Mouse (Mus musculus): ENCODE measurements at regions not wholly inside any gene's neighbourhood (a gene's known extent, or its start where the extent isn't known, plus 50 kb on each side); places are given as distances from the start of the nearest gene placed in this dataset.

DNA sequence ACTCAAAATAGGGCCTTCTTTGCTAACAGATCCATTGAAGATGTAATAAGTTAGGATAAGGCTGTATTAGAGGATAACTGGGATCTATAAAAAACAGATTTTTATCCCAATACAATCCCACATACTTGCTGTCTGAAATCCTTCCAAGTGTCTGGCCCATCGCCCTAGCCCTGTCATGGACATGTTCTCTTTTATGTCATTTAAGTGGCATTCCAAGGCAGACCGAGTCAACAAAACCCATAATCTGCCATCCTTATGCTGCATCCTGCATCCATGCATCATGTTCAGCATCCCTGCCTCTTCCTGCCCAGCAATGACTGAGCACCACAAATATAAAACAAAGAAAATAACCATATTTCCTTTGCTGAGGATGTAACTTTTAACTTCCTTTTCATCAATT is 108.3 kb upstream of the Tab2 start:
- ATAC-seq (replicated peaks; ENCODE audit: low FRiP score) (no peak), DNase-seq (ENCODE audit: low spot score) (no peak)
- no peaks in the 10 kb centered on the region for H3K9me3 ChIP-seq (ENCODE audit: control insufficient read depth, low read length)
- WGBS = 79% methylated on average over 2 of the region's 2 CpGs
- no peak overlapping the region for H3K27ac ChIP-seq (ENCODE audit: low read depth, low read length)
- H3K9ac ChIP-seq (ENCODE audit: low read depth, low read length) = no peak overlapping the region
- H3K36me3 ChIP-seq (ENCODE audit: control insufficient read depth, insufficient read depth, low read length) = no peaks in the 10 kb centered on the region
- no peak overlapping the region for H3K4me2 ChIP-seq
- H3K4me1 ChIP-seq (replicated peaks; ENCODE audit: control insufficient read depth, insufficient read depth, low read length) = 0 out of 2 replicates have a peak, but pooled peaks cover 7% of the 10 kb centered on the region
- no peaks in the 10 kb centered on the region for H3K27me3 ChIP-seq (replicated peaks; ENCODE audit: control insufficient read depth, insufficient read depth, low read length)
- H3K4me3 ChIP-seq (ENCODE audit: low read depth, low read length) = no peak overlapping the region

DNA sequence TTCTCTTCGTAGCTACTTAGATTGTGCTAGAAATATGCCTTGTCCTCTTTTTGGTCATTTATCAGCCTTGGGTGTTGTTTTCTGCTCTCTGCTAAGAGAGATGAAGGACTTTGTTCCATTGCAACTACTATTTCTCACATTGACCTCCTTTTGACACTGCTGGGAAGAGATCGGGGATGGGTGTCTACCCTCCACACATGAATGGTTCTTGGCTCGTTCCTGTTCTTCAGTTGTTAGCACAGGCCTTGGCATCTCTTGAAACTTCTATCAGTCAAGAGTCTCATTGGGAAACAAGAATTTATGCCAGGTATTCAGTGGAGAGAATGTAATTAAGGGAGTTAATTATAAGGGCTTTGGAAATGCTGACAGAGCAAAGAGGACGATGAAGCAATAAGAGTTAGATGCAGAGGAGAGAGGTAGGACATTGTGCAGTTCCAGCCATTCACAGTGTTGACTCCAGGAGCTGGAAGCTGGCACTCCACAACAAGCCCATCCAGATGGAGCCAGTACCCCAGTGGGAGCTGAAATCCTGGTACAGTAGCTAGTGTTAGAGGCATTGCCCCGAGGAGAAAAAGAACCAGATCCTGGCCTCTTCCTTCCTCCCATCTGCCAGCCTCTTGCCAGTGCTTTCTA is 107.5 kb upstream of the Tab2 start:
- DNase-seq (ENCODE audit: low spot score) (no peak), ATAC-seq (replicated peaks; ENCODE audit: low FRiP score) (no peak)
- H3K4me3 ChIP-seq (ENCODE audit: low read depth, low read length) = no peak overlapping the region
- 0 out of 2 replicates have a peak, but pooled peaks cover 7% of the 10 kb centered on the region for H3K4me1 ChIP-seq (replicated peaks; ENCODE audit: control insufficient read depth, insufficient read depth, low read length)
- no peak overlapping the region for H3K4me2 ChIP-seq
- H3K36me3 ChIP-seq (ENCODE audit: control insufficient read depth, insufficient read depth, low read length) = no peaks in the 10 kb centered on the region
- H3K27me3 ChIP-seq (replicated peaks; ENCODE audit: control insufficient read depth, insufficient read depth, low read length) = no peaks in the 10 kb centered on the region
- no peaks in the 10 kb centered on the region for H3K9me3 ChIP-seq (ENCODE audit: control insufficient read depth, low read length)
- H3K9ac ChIP-seq (ENCODE audit: low read depth, low read length) = no peak overlapping the region
- H3K27ac ChIP-seq (ENCODE audit: low read depth, low read length) = no peak overlapping the region
- WGBS = 73% methylated on average over 5 of the region's 5 CpGs

GRCm38 (mm10) chr10:8060987-8061386 is 105.0 kb upstream of the Tab2 start:
- no peaks in the 10 kb centered on the region for H3K36me3 ChIP-seq (ENCODE audit: control insufficient read depth, insufficient read depth, low read length)
- no peak overlapping the region for H3K4me3 ChIP-seq (ENCODE audit: low read depth, low read length)
- no peaks in the 10 kb centered on the region for H3K4me1 ChIP-seq (replicated peaks; ENCODE audit: control insufficient read depth, insufficient read depth, low read length)
- DNase-seq (ENCODE audit: low spot score) (no peak), ATAC-seq (replicated peaks; ENCODE audit: low FRiP score) (no peak)
- no peaks in the 10 kb centered on the region for H3K27me3 ChIP-seq (replicated peaks; ENCODE audit: control insufficient read depth, insufficient read depth, low read length)
- no peak overlapping the region for H3K9ac ChIP-seq (ENCODE audit: low read depth, low read length)
- H3K4me2 ChIP-seq = no peak overlapping the region
- no peaks in the 10 kb centered on the region for H3K9me3 ChIP-seq (ENCODE audit: control insufficient read depth, low read length)
- H3K27ac ChIP-seq (ENCODE audit: low read depth, low read length) = no peak overlapping the region

- H3K27me3 ChIP-seq (replicated peaks; ENCODE audit: control insufficient read depth, insufficient read depth, low read length) = no peaks in the 10 kb centered on the region
- DNase-seq (ENCODE audit: low spot score) (no peak), ATAC-seq (replicated peaks; ENCODE audit: low FRiP score) (no peak)
- no peak overlapping the region for H3K4me2 ChIP-seq
- H3K9me3 ChIP-seq (ENCODE audit: control insufficient read depth, low read length) = no peaks in the 10 kb centered on the region
- H3K9ac ChIP-seq (ENCODE audit: low read depth, low read length) = no peak overlapping the region
- no peak overlapping the region for H3K27ac ChIP-seq (ENCODE audit: low read depth, low read length)
- WGBS = 73% methylated on average over 1 of the region's 1 CpGs
- no peaks in the 10 kb centered on the region for H3K4me1 ChIP-seq (replicated peaks; ENCODE audit: control insufficient read depth, insufficient read depth, low read length)
- H3K36me3 ChIP-seq (ENCODE audit: control insufficient read depth, insufficient read depth, low read length) = no peaks in the 10 kb centered on the region
- H3K4me3 ChIP-seq (ENCODE audit: low read depth, low read length) = no peak overlapping the region
Measured at GRCm38 (mm10) chr10:8059769-8060168, 103.7 kb upstream of the Tab2 start.

GRCm38 (mm10) chr10:8057855-8058254 is 101.8 kb upstream of the Tab2 start:
- DNase-seq (ENCODE audit: low spot score) (no peak), ATAC-seq (replicated peaks; ENCODE audit: low FRiP score) (no peak)
- Histone ChIP-seq H3K36me3 (ENCODE audit: control insufficient read depth, insufficient read depth, low read length) (no peaks in the 10 kb centered on the region), H3K27ac (ENCODE audit: low read depth, low read length) (no peak overlapping the region), H3K27me3 (replicated peaks; ENCODE audit: control insufficient read depth, insufficient read depth, low read length) (no peaks in the 10 kb centered on the region), H3K4me1 (replicated peaks; ENCODE audit: control insufficient read depth, insufficient read depth, low read length) (no peaks in the 10 kb centered on the region), H3K9ac (ENCODE audit: low read depth, low read length) (no peak overlapping the region), H3K9me3 (ENCODE audit: control insufficient read depth, low read length) (no peaks in the 10 kb centered on the region), H3K4me3 (ENCODE audit: low read depth, low read length) (no peak overlapping the region), H3K4me2 (no peak overlapping the region)
- 70% methylated on average over 5 of the region's 5 CpGs for WGBS

DNA sequence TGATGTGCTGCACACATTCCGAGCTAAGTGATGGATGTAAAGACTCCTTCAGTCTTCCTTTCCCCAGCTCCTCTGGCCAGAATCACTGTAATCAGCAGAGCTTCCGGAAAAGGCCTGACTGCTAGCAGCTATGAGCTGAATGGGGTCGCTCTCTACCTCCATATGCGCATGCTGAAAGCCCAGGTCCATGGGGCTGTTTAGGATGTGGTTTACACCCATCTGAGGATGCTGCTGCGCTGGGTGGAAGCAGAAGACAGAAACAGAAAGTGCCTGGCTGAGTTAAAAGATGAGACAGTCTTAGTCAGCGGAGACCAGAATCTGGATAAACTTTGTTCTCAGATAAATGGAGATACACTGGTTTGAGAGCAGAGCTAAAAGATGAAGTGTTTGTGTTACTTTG is 99.3 kb upstream of the Tab2 start:
- Histone ChIP-seq H3K27ac (ENCODE audit: low read depth, low read length) (no peak overlapping the region), H3K4me3 (ENCODE audit: low read depth, low read length) (no peak overlapping the region), H3K9ac (ENCODE audit: low read depth, low read length) (no peak overlapping the region), H3K27me3 (replicated peaks; ENCODE audit: control insufficient read depth, insufficient read depth, low read length) (no peaks in the 10 kb centered on the region), H3K4me1 (replicated peaks; ENCODE audit: control insufficient read depth, insufficient read depth, low read length) (no peaks in the 10 kb centered on the region), H3K4me2 (no peak overlapping the region), H3K36me3 (ENCODE audit: control insufficient read depth, insufficient read depth, low read length) (no peaks in the 10 kb centered on the region), H3K9me3 (ENCODE audit: control insufficient read depth, low read length) (no peaks in the 10 kb centered on the region)
- 55% methylated on average over 6 of the region's 6 CpGs for whole genome bisulfite sequencing
- DNase-seq (ENCODE audit: low spot score) (no peak), ATAC-seq (replicated peaks; ENCODE audit: low FRiP score) (no peak)

DNA sequence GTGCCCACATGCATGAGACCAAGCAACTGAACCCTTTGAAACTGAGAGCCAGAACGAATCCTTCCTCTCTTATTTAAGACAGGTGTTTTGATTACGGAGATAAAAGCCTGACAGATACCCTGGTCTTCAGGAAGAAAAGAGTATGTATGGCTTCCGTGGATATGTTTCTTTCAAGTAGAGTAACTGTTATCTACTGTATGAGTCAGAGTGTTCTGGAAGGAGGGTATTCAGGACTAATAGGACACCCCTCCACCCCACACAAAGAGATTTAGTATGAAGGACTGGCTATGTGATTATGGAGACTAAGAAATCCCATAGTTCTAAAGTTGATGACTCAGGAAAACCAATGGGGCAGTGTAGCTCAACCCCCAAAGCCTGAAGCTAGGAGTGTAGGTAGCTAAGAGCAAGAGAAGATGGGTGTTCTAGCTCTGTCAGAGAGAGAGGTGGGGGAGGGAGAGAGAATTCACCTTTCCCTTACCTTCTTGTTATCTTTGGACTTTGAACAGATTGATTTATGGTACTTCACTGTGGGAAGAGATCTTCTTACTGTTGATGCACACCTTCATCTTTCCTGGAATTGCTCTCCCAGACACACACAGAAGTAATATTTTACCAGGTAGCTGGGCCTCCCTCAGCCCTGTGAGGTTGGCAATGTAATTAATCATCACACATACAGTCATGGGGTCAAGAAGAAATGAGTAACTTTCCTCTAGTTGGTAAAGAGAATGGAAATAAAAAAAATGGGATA is 87.6 kb upstream of the Tab2 start:
- Histone ChIP-seq H3K4me1 (replicated peaks; ENCODE audit: control insufficient read depth, insufficient read depth, low read length) (0 out of 2 replicates have a peak, but pooled peaks cover 3% of the 10 kb centered on the region), H3K4me2 (no peak overlapping the region), H3K27me3 (replicated peaks; ENCODE audit: control insufficient read depth, insufficient read depth, low read length) (no peaks in the 10 kb centered on the region), H3K36me3 (ENCODE audit: control insufficient read depth, insufficient read depth, low read length) (no peaks in the 10 kb centered on the region), H3K9me3 (ENCODE audit: control insufficient read depth, low read length) (no peaks in the 10 kb centered on the region), H3K27ac (ENCODE audit: low read depth, low read length) (no peak overlapping the region), H3K9ac (ENCODE audit: low read depth, low read length) (no peak overlapping the region), H3K4me3 (ENCODE audit: low read depth, low read length) (no peak overlapping the region)
- ATAC-seq (replicated peaks; ENCODE audit: low FRiP score) (no peak), DNase-seq (ENCODE audit: low spot score) (no peak)
- 79% methylated on average over 3 of the region's 3 CpGs for WGBS

GRCm38 (mm10) chr10:8042306-8042705 is 86.3 kb upstream of the Tab2 start:
- 80% methylated on average over 6 of the region's 6 CpGs for WGBS
- no peak overlapping the region for H3K4me2 ChIP-seq
- no peaks in the 10 kb centered on the region for H3K36me3 ChIP-seq (ENCODE audit: control insufficient read depth, insufficient read depth, low read length)
- H3K9ac ChIP-seq (ENCODE audit: low read depth, low read length) = no peak overlapping the region
- H3K27ac ChIP-seq (ENCODE audit: low read depth, low read length) = no peak overlapping the region
- DNase-seq (ENCODE audit: low spot score) (no peak), ATAC-seq (replicated peaks; ENCODE audit: low FRiP score) (no peak)
- no peaks in the 10 kb centered on the region for H3K27me3 ChIP-seq (replicated peaks; ENCODE audit: control insufficient read depth, insufficient read depth, low read length)
- H3K9me3 ChIP-seq (ENCODE audit: control insufficient read depth, low read length) = no peaks in the 10 kb centered on the region
- no peak overlapping the region for H3K4me3 ChIP-seq (ENCODE audit: low read depth, low read length)
- peaks cover 7% of the 10 kb centered on the region; the same call in 1 of the 2 replicates for H3K4me1 ChIP-seq (replicated peaks; ENCODE audit: control insufficient read depth, insufficient read depth, low read length)

GRCm38 (mm10) chr10:8041790-8042189 is 85.8 kb upstream of the Tab2 start:
- H3K27ac ChIP-seq (ENCODE audit: low read depth, low read length) = no peak overlapping the region
- DNase-seq (ENCODE audit: low spot score) (no peak), ATAC-seq (replicated peaks; ENCODE audit: low FRiP score) (no peak)
- no peaks in the 10 kb centered on the region for H3K9me3 ChIP-seq (ENCODE audit: control insufficient read depth, low read length)
- H3K27me3 ChIP-seq (replicated peaks; ENCODE audit: control insufficient read depth, insufficient read depth, low read length) = no peaks in the 10 kb centered on the region
- peaks cover 7% of the 10 kb centered on the region; the same call in 1 of the 2 replicates for H3K4me1 ChIP-seq (replicated peaks; ENCODE audit: control insufficient read depth, insufficient read depth, low read length)
- no peak overlapping the region for H3K9ac ChIP-seq (ENCODE audit: low read depth, low read length)
- H3K36me3 ChIP-seq (ENCODE audit: control insufficient read depth, insufficient read depth, low read length) = no peaks in the 10 kb centered on the region
- H3K4me2 ChIP-seq = no peak overlapping the region
- WGBS = 76% methylated on average over 8 of the region's 8 CpGs
- no peak overlapping the region for H3K4me3 ChIP-seq (ENCODE audit: low read depth, low read length)

All from liver, embryonic 11.5 days (tissue).